ENCODE assay signal across 10 mouse cellular contexts in genomic region chr4:15435111-15435899, GRCm38 (mm10).
DNase-seq lines count a peak whose midpoint lies in the region; ATAC-seq and TF ChIP-seq lines count a peak whose summit lies in the region.
"Had no signal": no experiment of that assay in that cellular context is flagged by ENCODE, and none has a peak within 500 bp of the region (broad histone marks: within the 10 kb centered on the region; RNA-seq: fewer than 3 reads in every experiment).

No protein-coding gene starts in this region.

- dilution Hi-C loops in CH12.LX (cut with MboI; ENCODE audit: extremely low pct_ligation_motif_present, extremely low pct_unique_long_range_greater_than_20kb, low sequenced_read_pairs), result no loop called here

- H3K27ac ChIP-seq in kidney, embryonic 15.5 days, result no peak overlapping the region
- no peak overlapping the region for H3K27ac ChIP-seq in CH12.LX (ENCODE audit: insufficient read depth, low read depth)
- peak overlapping the region; percentile 19; the same call in 1 of the 2 replicates for H3K27ac ChIP-seq in forebrain, embryonic 13.5 days
- no peak overlapping the region for H3K27ac ChIP-seq in midbrain, embryonic 12.5 days (replicated peaks)
- H3K27ac ChIP-seq: heart, embryonic 10.5 days; liver, embryonic 14.5 days had no signal

- no peak for DNase-seq in kidney, adult 9 months
- peak; percentile 17 for DNase-seq in CH12.LX (ENCODE audit: extremely low read depth)
- no peak for DNase-seq in T-cell, adult 2 months (ENCODE audit: low spot score)
- no peak for DNase-seq in heart, adult 8-10 months (ENCODE audit: low spot score)
- DNase-seq in ovary, postnatal 10 days (ENCODE audit: low spot score), result no peak

- peak; percentile 85 for ATAC-seq in kidney, embryonic 15.5 days (replicated peaks; ENCODE audit: low FRiP score)
- ATAC-seq in forebrain, embryonic 13.5 days, result peak; percentile 73
- peak; percentile 81 for ATAC-seq in midbrain, embryonic 12.5 days (ENCODE audit: low FRiP score, low read depth)

- H3K9ac ChIP-seq in kidney, embryonic 15.5 days, result no peak overlapping the region
- H3K9ac ChIP-seq in CH12.LX (ENCODE audit: insufficient read depth, low read depth), result no peak overlapping the region
- H3K9ac ChIP-seq in forebrain, embryonic 13.5 days, result no peak overlapping the region
- no peak overlapping the region for H3K9ac ChIP-seq in midbrain, embryonic 12.5 days (replicated peaks)
- H3K9ac ChIP-seq: liver, embryonic 14.5 days had no signal

- H3K79me2 ChIP-seq in CH12.LX (replicated peaks; ENCODE audit: control insufficient read depth, extremely low read depth, insufficient read depth, poor library complexity, severe bottlenecking), result no peaks in the 10 kb centered on the region

- no peak for TF ChIP-seq CTCF in CH12.LX (conservative IDR thresholded peaks at IDR 0.05 in 1 of 2, IDR thresholded peaks at IDR 0.05 in 1 of 2; ENCODE audit: low read depth in 2 of 2, low read length in 2 of 2)

- no peak overlapping the region for H3K4me2 ChIP-seq in kidney, embryonic 15.5 days
- H3K4me2 ChIP-seq in CH12.LX (ENCODE audit: insufficient read depth, low read depth, poor library complexity, severe bottlenecking), result no peak overlapping the region
- no peak overlapping the region for H3K4me2 ChIP-seq in forebrain, embryonic 13.5 days
- H3K4me2 ChIP-seq in midbrain, embryonic 12.5 days (replicated peaks), result no peak overlapping the region

- TF ChIP-seq EP300 in CH12.LX (IDR thresholded peaks at IDR 0.05; ENCODE audit: low read length), result no peak

- in situ Hi-C loops in CH12.LX (cut with MboI; ENCODE audit: low pct_ligation_motif_present, low pct_unique_long_range_greater_than_20kb, low sequenced_read_pairs), result no loop called here

- no peak for TF ChIP-seq POLR2A in CH12.LX (IDR thresholded peaks at IDR 0.05; ENCODE audit: low read depth, low read length)

- no peak overlapping the region for H3K4me3 ChIP-seq in kidney, embryonic 15.5 days (replicated peaks)
- H3K4me3 ChIP-seq in CH12.LX (replicated peaks in 1 of 3; ENCODE audit: low read depth in 2 of 3, low read length in 2 of 3, poor library complexity in 1 of 3), result no peak overlapping the region
- H3K4me3 ChIP-seq in forebrain, embryonic 13.5 days, result no peak overlapping the region
- no peak overlapping the region for H3K4me3 ChIP-seq in midbrain, embryonic 12.5 days
- H3K4me3 ChIP-seq: heart, embryonic 10.5 days had no signal

- no peaks in the 10 kb centered on the region for H3K9me3 ChIP-seq in kidney, embryonic 15.5 days (replicated peaks)
- no peaks in the 10 kb centered on the region for H3K9me3 ChIP-seq in CH12.LX (replicated peaks; ENCODE audit: low read length)
- no peaks in the 10 kb centered on the region for H3K9me3 ChIP-seq in forebrain, embryonic 13.5 days (replicated peaks)
- no peaks in the 10 kb centered on the region for H3K9me3 ChIP-seq in midbrain, embryonic 12.5 days
- H3K9me3 ChIP-seq: heart, embryonic 10.5 days had no signal

- H3K4me1 ChIP-seq in kidney, embryonic 15.5 days, result 0 out of 2 replicates have a peak, but pooled peaks cover 3% of the 10 kb centered on the region
- peaks cover 0 to 9% of the 10 kb centered on the region in 2 experiments; a peak in 1 of 4 replicates for H3K4me1 ChIP-seq in CH12.LX (ENCODE audit: control insufficient read depth in 1 of 2, insufficient read depth in 2 of 2)
- peaks cover 23% of the 10 kb centered on the region for H3K4me1 ChIP-seq in forebrain, embryonic 13.5 days
- peaks cover 8% of the 10 kb centered on the region; the same call in 1 of the 2 replicates for H3K4me1 ChIP-seq in midbrain, embryonic 12.5 days
- H3K4me1 ChIP-seq: heart, embryonic 10.5 days had no signal

- no peaks in the 10 kb centered on the region for H3K36me3 ChIP-seq in kidney, embryonic 15.5 days
- H3K36me3 ChIP-seq in CH12.LX (replicated peaks in 1 of 2; ENCODE audit: control insufficient read depth in 1 of 2, insufficient read depth in 1 of 2, low read length in 1 of 2), result no peaks in the 10 kb centered on the region
- no peaks in the 10 kb centered on the region for H3K36me3 ChIP-seq in forebrain, embryonic 13.5 days (ENCODE audit: poor library complexity, severe bottlenecking)
- no peaks in the 10 kb centered on the region for H3K36me3 ChIP-seq in midbrain, embryonic 12.5 days
- H3K36me3 ChIP-seq: heart, embryonic 10.5 days had no signal

- WGBS in kidney, embryonic 15.5 days, result 31% methylated on average over 5 of the region's 5 CpGs
- WGBS in forebrain, embryonic 13.5 days, result 20% methylated on average over 5 of the region's 5 CpGs
- WGBS in midbrain, embryonic 12.5 days, result 48% methylated on average over 5 of the region's 5 CpGs

- no peak for TF ChIP-seq RAD21 in CH12.LX (IDR thresholded peaks at IDR 0.05; ENCODE audit: low read depth, low read length)

- H3K27me3 ChIP-seq in kidney, embryonic 15.5 days, result no peaks in the 10 kb centered on the region
- H3K27me3 ChIP-seq in CH12.LX (replicated peaks), result no peaks in the 10 kb centered on the region
- no peaks in the 10 kb centered on the region for H3K27me3 ChIP-seq in forebrain, embryonic 13.5 days
- H3K27me3 ChIP-seq in midbrain, embryonic 12.5 days, result no peaks in the 10 kb centered on the region

TF ChIP-seq in CH12.LX, 34 proteins besides CTCF, POLR2A, EP300 and RAD21:
- no peak for TF ChIP-seq JUN (IDR thresholded peaks at IDR 0.05; ENCODE audit: insufficient read depth, low read depth, low read length)
- TF ChIP-seq KAT2A (IDR thresholded peaks at IDR 0.05; ENCODE audit: insufficient replicate concordance, low read length), result no peak
- TF ChIP-seq NELFE (IDR thresholded peaks at IDR 0.05; ENCODE audit: low read depth, low read length), result no peak
- no peak for TF ChIP-seq MAFK (IDR thresholded peaks at IDR 0.05; ENCODE audit: insufficient replicate concordance, low read length)
